Comparison of ENCODE assay signal across 10 mouse cellular contexts in the genomic region with DNA sequence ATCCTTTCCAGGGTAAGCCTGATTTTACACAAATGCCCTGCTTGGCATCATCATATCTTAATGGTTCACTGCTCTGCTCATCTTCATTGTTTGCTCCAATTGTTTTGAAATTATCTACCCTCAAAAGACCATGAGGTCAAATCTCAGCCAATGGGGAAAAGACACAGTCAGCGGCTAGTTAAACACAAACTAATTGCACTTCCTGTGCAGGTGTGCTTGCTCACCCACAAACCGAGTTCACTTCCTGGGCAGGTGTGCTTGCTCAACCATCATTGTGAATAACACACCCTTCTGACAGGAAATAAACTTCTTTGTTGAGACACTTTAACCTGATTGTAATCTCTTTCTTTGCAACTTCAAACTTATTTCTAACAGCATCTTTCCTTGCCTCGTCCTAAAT.
A peak's percentile ranks its signal among the peaks of the same experiment; 100 is the strongest.
DNase-seq lines count a peak whose midpoint lies in the region; ATAC-seq and TF ChIP-seq lines count a peak whose summit lies in the region.
"Had no signal": no experiment of that assay in that cellular context is flagged by ENCODE, and none has a peak within 500 bp of the region (broad histone marks: within the 10 kb centered on the region; RNA-seq: fewer than 3 reads in every experiment).

No protein-coding gene starts in this region.

- WGBS in heart, postnatal 0 days, result 58% methylated on average over 3 of the region's 3 CpGs
- 38% methylated on average over 3 of the region's 3 CpGs for WGBS in stomach, postnatal 0 days
- WGBS in kidney, adult 2 months, result 43% methylated on average over 3 of the region's 3 CpGs

- H3K27ac ChIP-seq in heart, postnatal 0 days (ENCODE audit: low read depth), result peak overlapping the region; percentile 51; the same call in 1 of the 2 replicates
- no peak overlapping the region for H3K27ac ChIP-seq in stomach, postnatal 0 days (replicated peaks)
- H3K27ac ChIP-seq in kidney, adult 2 months (ENCODE audit: insufficient read depth, low read depth, low read length), result no peak overlapping the region
- H3K27ac ChIP-seq: kidney, postnatal 0 days had no signal

- no peak for TF ChIP-seq EP300 in heart, postnatal 0 days (IDR thresholded peaks at IDR 0.05; ENCODE audit: low read depth)
- TF ChIP-seq EP300 in stomach, postnatal 0 days (optimal IDR thresholded peaks at IDR 0.05), result no peak

- H3K9ac ChIP-seq in heart, postnatal 0 days (replicated peaks; ENCODE audit: low read depth, low read length), result no peak overlapping the region
- no peak overlapping the region for H3K9ac ChIP-seq in stomach, postnatal 0 days (ENCODE audit: low read length)

- TF ChIP-seq POLR2A in kidney, adult 2 months (IDR thresholded peaks at IDR 0.05; ENCODE audit: low read depth, low read length), result no peak

- no peak overlapping the region for H3K4me2 ChIP-seq in heart, postnatal 0 days (ENCODE audit: low read depth, low read length)
- H3K4me2 ChIP-seq in stomach, postnatal 0 days (replicated peaks; ENCODE audit: low read depth), result no peak overlapping the region

- no peaks in the 10 kb centered on the region for H3K9me3 ChIP-seq in heart, postnatal 0 days (replicated peaks; ENCODE audit: control insufficient read depth, low read length)
- no peaks in the 10 kb centered on the region for H3K9me3 ChIP-seq in stomach, postnatal 0 days (ENCODE audit: control insufficient read depth, low read length)

- ATAC-seq in heart, postnatal 0 days (ENCODE audit: insufficient read depth, low read depth), result no peak
- ATAC-seq in neutrophil, adult 5-6 weeks (ENCODE audit: extremely low read depth, insufficient number of reproducible peaks, low FRiP score, poor library complexity, severe bottlenecking), result peak; percentile 97
- ATAC-seq in stomach, postnatal 0 days (ENCODE audit: low FRiP score, low TSS enrichment), result no peak

- no peak overlapping the region for H3K4me3 ChIP-seq in heart, postnatal 0 days (ENCODE audit: low read depth, low read length)
- no peak overlapping the region for H3K4me3 ChIP-seq in stomach, postnatal 0 days (ENCODE audit: low read depth, low read length)
- H3K4me3 ChIP-seq in kidney, adult 2 months (ENCODE audit: insufficient read depth, low read depth, low read length), result no peak overlapping the region
- H3K4me3 ChIP-seq: myocyte had no signal

- no peaks in the 10 kb centered on the region for H3K27me3 ChIP-seq in heart, postnatal 0 days (ENCODE audit: control insufficient read depth, insufficient read depth, low read length)
- H3K27me3 ChIP-seq in stomach, postnatal 0 days (ENCODE audit: control insufficient read depth, insufficient read depth, low read length), result no peaks in the 10 kb centered on the region
- no peaks in the 10 kb centered on the region for H3K27me3 ChIP-seq in kidney, adult 2 months (replicated peaks; ENCODE audit: control insufficient read depth, insufficient read depth, low read length)

- TF ChIP-seq CTCF in heart, postnatal 0 days (IDR thresholded peaks at IDR 0.05; ENCODE audit: low read depth), result no peak
- TF ChIP-seq CTCF in stomach, postnatal 0 days (IDR thresholded peaks at IDR 0.05; ENCODE audit: low read depth), result no peak
- no peak for TF ChIP-seq CTCF in kidney, adult 2 months (conservative IDR thresholded peaks at IDR 0.05; ENCODE audit: insufficient read depth, insufficient read length, low read depth, low read length)

- no peaks in the 10 kb centered on the region for H3K4me1 ChIP-seq in heart, postnatal 0 days (ENCODE audit: control insufficient read depth, insufficient read depth)
- H3K4me1 ChIP-seq in stomach, postnatal 0 days (replicated peaks; ENCODE audit: control insufficient read depth, insufficient read depth), result no peaks in the 10 kb centered on the region
- H3K4me1 ChIP-seq in kidney, adult 2 months (ENCODE audit: control insufficient read depth, insufficient read depth, low read length), result no peaks in the 10 kb centered on the region

- DNase-seq in heart, postnatal 0 days (ENCODE audit: low spot score), result no peak
- DNase-seq in heart, postnatal 4 days, result no peak
- DNase-seq in Muller cell, postnatal 12 days (ENCODE audit: inconsistent ontology term), result peak; percentile 9
- DNase-seq in thymus, postnatal 10 days (ENCODE audit: low spot score in 2 of 2), result peak; percentile 78 to 89
- no peak for DNase-seq in stomach, postnatal 0 days (ENCODE audit: low spot score)
- DNase-seq in kidney, adult 2 months, result no peak
- no peak for DNase-seq in right cerebral cortex, postnatal 10 days (ENCODE audit: low spot score in 2 of 2)

- no peaks in the 10 kb centered on the region for H3K36me3 ChIP-seq in heart, postnatal 0 days (replicated peaks; ENCODE audit: control insufficient read depth, insufficient read depth, low read length)
- no peaks in the 10 kb centered on the region for H3K36me3 ChIP-seq in stomach, postnatal 0 days (ENCODE audit: control insufficient read depth, insufficient read depth, low read length)
- no peaks in the 10 kb centered on the region for H3K36me3 ChIP-seq in kidney, adult 2 months (ENCODE audit: control insufficient read depth, insufficient read depth, low read length)

Comparison
In these comparisons a context has a peak if more than half of its experiments do, and no peak if none do; other contexts are left out.
1. DNase-seq: peak in Muller cell, postnatal 12 days (single experiment) and thymus, postnatal 10 days (2 of 2); none in heart, postnatal 0 days (single experiment), heart, postnatal 4 days (single experiment), stomach, postnatal 0 days (single experiment), kidney, adult 2 months (single experiment) and right cerebral cortex, postnatal 10 days (0 of 2).